Mouse (Mus musculus): ENCODE results near the gene Acot13.
"Not testable (repeated sequence)": the region's sequence is repeated elsewhere in the genome, so short reads cannot be mapped to it uniquely, and the experiment has no call there.

DNA sequence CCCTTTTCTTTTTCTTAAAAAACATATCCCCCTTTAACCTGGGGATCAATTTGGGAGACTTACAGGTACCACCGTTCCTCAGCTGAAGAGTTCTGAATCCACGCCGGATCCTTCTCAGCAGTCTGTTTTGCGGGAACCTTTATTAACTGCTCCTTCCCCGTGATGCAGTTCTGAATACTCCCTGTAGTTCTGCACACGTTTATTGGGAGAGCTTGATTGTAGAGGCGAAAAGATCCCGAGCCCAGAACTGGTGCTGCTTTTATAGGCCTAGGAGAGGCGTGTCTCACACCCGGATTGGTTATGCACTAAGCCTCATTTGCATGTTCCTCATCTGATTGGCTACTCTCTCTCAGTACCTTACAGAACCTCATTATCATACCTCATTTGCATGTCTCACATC lies 59.9 kb downstream of the Acot13 start:
- TF ChIP-seq CTCF, EP300 (IDR thresholded peaks at IDR 0.05; ENCODE audit: low read depth): not testable (repeated sequence)

All from liver, embryonic 14.5 days (tissue).